Comparison of ENCODE assay signal across 9 mouse cellular contexts in genomic region chr7:54458386-54458785, GRCm38 (mm10).
DNase-seq lines count a peak whose midpoint lies in the region; ATAC-seq and TF ChIP-seq lines count a peak whose summit lies in the region.
"Had no signal": no experiment of that assay in that cellular context is flagged by ENCODE, and none has a peak within 500 bp of the region (broad histone marks: within the 10 kb centered on the region; RNA-seq: fewer than 3 reads in every experiment).

No protein-coding gene starts in this region.

- no peak overlapping the region for H3K27ac ChIP-seq in hindbrain, embryonic 11.5 days (ENCODE audit: low read depth, low read length)
- no peak overlapping the region for H3K27ac ChIP-seq in hindbrain, embryonic 16.5 days (ENCODE audit: low read depth, low read length)
- no peak overlapping the region for H3K27ac ChIP-seq in ES-E14 (ENCODE audit: insufficient read depth, low read depth, low read length, poor library complexity, severe bottlenecking)

- no peaks in the 10 kb centered on the region for H3K4me1 ChIP-seq in hindbrain, embryonic 11.5 days (replicated peaks; ENCODE audit: control insufficient read depth, insufficient read depth, low read length)
- no peaks in the 10 kb centered on the region for H3K4me1 ChIP-seq in hindbrain, embryonic 16.5 days (ENCODE audit: control insufficient read depth, insufficient read depth, low read depth, low read length)
- H3K4me1 ChIP-seq in ES-E14 (ENCODE audit: control insufficient read depth in 2 of 2, insufficient read depth in 2 of 2, low read length in 2 of 2, poor library complexity in 1 of 2), result no peaks in the 10 kb centered on the region
- H3K4me1 ChIP-seq: megakaryocyte, embryonic 14.5 days had no signal

- no peaks in the 10 kb centered on the region for H3K27me3 ChIP-seq in hindbrain, embryonic 11.5 days (ENCODE audit: control insufficient read depth, insufficient read depth, low read length)
- H3K27me3 ChIP-seq in hindbrain, embryonic 16.5 days (replicated peaks; ENCODE audit: control insufficient read depth, insufficient read depth, low read length), result no peaks in the 10 kb centered on the region
- H3K27me3 ChIP-seq: megakaryocyte, embryonic 14.5 days had no signal

- H3K36me3 ChIP-seq in hindbrain, embryonic 11.5 days (ENCODE audit: control insufficient read depth, insufficient read depth, low read length), result no peaks in the 10 kb centered on the region
- no peaks in the 10 kb centered on the region for H3K36me3 ChIP-seq in hindbrain, embryonic 16.5 days (ENCODE audit: control insufficient read depth, insufficient read depth, low read length)
- no peaks in the 10 kb centered on the region for H3K36me3 ChIP-seq in ES-E14 (ENCODE audit: control insufficient read depth, insufficient read depth, low read length, poor library complexity, severe bottlenecking)

- TF ChIP-seq POLR2A in brain, embryonic 14.5 days (IDR thresholded peaks at IDR 0.05; ENCODE audit: borderline replicate concordance, extremely low read depth, insufficient read depth, insufficient read length, poor library complexity, severe bottlenecking), result no peak

- H3K9ac ChIP-seq in hindbrain, embryonic 11.5 days (ENCODE audit: low read depth, low read length), result no peak overlapping the region
- no peak overlapping the region for H3K9ac ChIP-seq in hindbrain, embryonic 16.5 days (ENCODE audit: low read depth, low read length)
- no peak overlapping the region for H3K9ac ChIP-seq in ES-E14 (ENCODE audit: insufficient read depth, low read depth, low read length, poor library complexity, severe bottlenecking)

- H3K4me2 ChIP-seq in hindbrain, embryonic 11.5 days (replicated peaks; ENCODE audit: low read depth, low read length), result no peak overlapping the region
- no peak overlapping the region for H3K4me2 ChIP-seq in hindbrain, embryonic 16.5 days (ENCODE audit: low read length)

- in situ Hi-C loops in ES-E14 (cut with MboI; ENCODE audit: low sequenced_read_pairs in 2 of 2, unreplicated experiment in 2 of 2), result no loop called here

- no peak overlapping the region for H3K4me3 ChIP-seq in hindbrain, embryonic 11.5 days (ENCODE audit: low read depth, low read length)
- H3K4me3 ChIP-seq in hindbrain, embryonic 16.5 days (ENCODE audit: low read length), result no peak overlapping the region
- H3K4me3 ChIP-seq in ES-E14 (ENCODE audit: insufficient read depth in 1 of 2, low read depth in 1 of 2, low read length in 2 of 2, poor library complexity in 1 of 2, severe bottlenecking in 1 of 2), result no peak overlapping the region
- H3K4me3 ChIP-seq: megakaryocyte, embryonic 14.5 days had no signal

- no peaks in the 10 kb centered on the region for H3K9me3 ChIP-seq in hindbrain, embryonic 11.5 days (ENCODE audit: control insufficient read depth, low read length)
- H3K9me3 ChIP-seq in hindbrain, embryonic 16.5 days (ENCODE audit: control insufficient read depth, low read length), result no peaks in the 10 kb centered on the region
- no peaks in the 10 kb centered on the region for H3K9me3 ChIP-seq in ES-E14 (ENCODE audit: control insufficient read depth, insufficient read depth, low read depth, low read length)
- H3K9me3 ChIP-seq: megakaryocyte, embryonic 14.5 days had no signal

- ATAC-seq in hindbrain, embryonic 11.5 days (ENCODE audit: low FRiP score), result peak; percentile 60; the same call in 1 of the 2 replicates
- no peak for ATAC-seq in hindbrain, embryonic 16.5 days

- 62% methylated on average over 2 of the region's 2 CpGs for WGBS in hindbrain, embryonic 11.5 days
- WGBS in hindbrain, embryonic 16.5 days, result 57% methylated on average over 2 of the region's 2 CpGs

- peak; percentile 36 for DNase-seq in hindbrain, embryonic 11.5 days (ENCODE audit: low spot score)
- DNase-seq in ES-E14 (ENCODE audit: low read depth, low spot score), result peak; percentile 19
- DNase-seq in brain, embryonic 14.5 days (ENCODE audit: low read depth), result peak; percentile 70
- DNase-seq in layer of hippocampus, adult 9-11 months, result peak; percentile 3
- DNase-seq in right cerebral cortex, postnatal 4 days, result peak; percentile 19
- no peak for DNase-seq in spleen, adult 12 weeks (ENCODE audit: low spot score)
- no peak for DNase-seq in natural killer cell, adult 2 months (ENCODE audit: low spot score in 2 of 2)

- TF ChIP-seq CTCF in brain, embryonic 14.5 days (IDR thresholded peaks at IDR 0.05; ENCODE audit: borderline replicate concordance, extremely low read depth, insufficient read depth, insufficient read length), result peak; percentile 60; the same call in 1 of the 2 replicates

TF ChIP-seq in ES-E14, 5 proteins besides CTCF, POLR2A, EP300 and RAD21:
- TF ChIP-seq ZNF384 (IDR thresholded peaks at IDR 0.05; ENCODE audit: low read depth, low read length) (no peak), MAFK (IDR thresholded peaks at IDR 0.05; ENCODE audit: insufficient read depth, low read depth, low read length) (no peak), CHD2 (IDR thresholded peaks at IDR 0.05; ENCODE audit: low read depth, low read length) (no peak), ZC3H11A (IDR thresholded peaks at IDR 0.05; ENCODE audit: borderline replicate concordance, low read depth, low read length) (peak; percentile 27; the same call in 1 of the 2 replicates)

Comparison
In these comparisons a context has a peak if more than half of its experiments do, and no peak if none do; other contexts are left out.
1. DNase-seq: peak in hindbrain, embryonic 11.5 days (single experiment), ES-E14 (single experiment), brain, embryonic 14.5 days (single experiment), layer of hippocampus, adult 9-11 months (single experiment) and right cerebral cortex, postnatal 4 days (single experiment); none in spleen, adult 12 weeks (single experiment) and natural killer cell, adult 2 months (0 of 2).